Mouse (Mus musculus): ENCODE measurements around the gene Dnah7b.
"Not testable (repeated sequence)": the region's sequence is repeated elsewhere in the genome, so short reads cannot be mapped to it uniquely, and the experiment has no call there.

DNA sequence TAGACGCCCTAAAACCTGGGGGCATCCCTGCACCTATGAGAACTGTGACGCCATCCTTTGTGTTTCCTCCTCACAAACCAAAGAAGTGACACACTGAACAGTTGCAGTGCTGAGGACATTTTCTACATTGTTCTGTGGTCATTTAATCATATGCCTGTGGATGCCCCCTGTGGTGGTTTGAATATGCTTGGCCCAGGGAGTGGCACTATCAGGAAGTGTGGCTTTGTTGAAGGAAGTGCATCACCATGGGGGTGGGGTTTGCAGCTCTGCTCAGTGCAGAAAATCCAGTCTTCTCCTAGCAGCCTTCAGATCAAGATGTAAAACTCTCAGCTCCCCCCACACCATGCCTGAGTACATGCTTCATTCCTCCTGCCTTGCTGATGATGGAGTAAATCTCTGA, 51.1 kb downstream of the Dnah7b start:
- TF ChIP-seq CTCF, POLR2A (IDR thresholded peaks at IDR 0.05; ENCODE audit: insufficient read depth, low read depth, low read length): not testable (repeated sequence)
